Mouse (Mus musculus): ENCODE measurements around the gene Hck. TPM values are rescaled to one million over a fixed set of nuclear protein-coding genes. Genes with fewer than 3 reads are reported as not detected.

Hck gene
- polyA plus RNA-seq, 1 experiment = 31.9 TPM

GRCm38 (mm10) chr2:153161684-153162080, 53.4 kb downstream of the Hck start:
- H3K4me3 ChIP-seq (ENCODE audit: low read depth, low read length) = peak overlapping the region; percentile 82
- peak overlapping the region; percentile 93 for H3K27ac ChIP-seq (ENCODE audit: insufficient read depth, low read depth, low read length)
- WGBS = 0% methylated on average over 16 of the region's 16 CpGs
- H3K36me3 ChIP-seq (ENCODE audit: control insufficient read depth, insufficient read depth, low read length) = no peaks in the 10 kb centered on the region; the same call in 1 of the 2 replicates
- peaks cover 3% of the 10 kb centered on the region; the same call in 1 of the 2 replicates for H3K4me1 ChIP-seq (ENCODE audit: control insufficient read depth, insufficient read depth, insufficient read length, low read length)
- no peaks in the 10 kb centered on the region for H3K27me3 ChIP-seq (ENCODE audit: control insufficient read depth, insufficient read depth, low read length)
- TF ChIP-seq CTCF (IDR thresholded peaks at IDR 0.05; ENCODE audit: extremely low read depth, insufficient read length, insufficient replicate concordance, low read depth, low read length) = no peak
- TF ChIP-seq POLR2A (IDR thresholded peaks at IDR 0.05; ENCODE audit: low read depth, low read length) = no peak

DNA sequence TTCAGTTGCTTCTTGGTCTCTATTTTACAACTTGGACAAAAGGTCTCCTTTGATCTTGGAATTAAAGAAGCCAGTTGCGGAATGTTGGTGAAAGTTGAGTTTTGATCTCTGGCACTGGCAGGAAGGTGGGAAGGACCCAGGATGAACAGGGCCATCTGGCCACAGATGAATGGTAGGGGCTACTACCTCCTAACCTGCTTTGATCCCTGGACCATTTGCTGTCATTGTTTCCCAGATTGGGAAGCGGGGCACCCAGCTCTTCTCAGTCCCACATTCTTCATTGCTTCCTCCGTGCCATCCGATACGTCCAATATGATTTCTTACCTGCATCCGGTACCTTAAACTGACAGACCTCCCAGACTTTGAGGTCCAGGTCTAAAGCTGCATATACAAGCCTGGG, 58.9 kb downstream of the Hck start:
- TF ChIP-seq POLR2A (IDR thresholded peaks at IDR 0.05; ENCODE audit: low read depth, low read length) (no peak), CTCF (IDR thresholded peaks at IDR 0.05; ENCODE audit: extremely low read depth, insufficient read length, insufficient replicate concordance, low read depth, low read length) (no peak)
- peaks cover 7% of the 10 kb centered on the region; the same call in 1 of the 2 replicates for H3K4me1 ChIP-seq (ENCODE audit: control insufficient read depth, insufficient read depth, insufficient read length, low read length)
- no peaks in the 10 kb centered on the region for H3K27me3 ChIP-seq (ENCODE audit: control insufficient read depth, insufficient read depth, low read length)
- no peak overlapping the region for H3K4me3 ChIP-seq (ENCODE audit: low read depth, low read length)
- H3K36me3 ChIP-seq (ENCODE audit: control insufficient read depth, insufficient read depth, low read length) = peaks cover 4% of the 10 kb centered on the region; the same call in 1 of the 2 replicates
- no peak overlapping the region for H3K27ac ChIP-seq (ENCODE audit: insufficient read depth, low read depth, low read length)
- WGBS = 93% methylated on average over 6 of the region's 6 CpGs

GRCm38 (mm10) chr2:153168134-153168820, 60.0 kb downstream of the Hck start:
- Histone ChIP-seq H3K36me3 (ENCODE audit: control insufficient read depth, insufficient read depth, low read length) (peaks cover 4% of the 10 kb centered on the region; the same call in 1 of the 2 replicates), H3K4me3 (ENCODE audit: low read depth, low read length) (no peak overlapping the region), H3K4me1 (ENCODE audit: control insufficient read depth, insufficient read depth, insufficient read length, low read length) (peaks cover 6% of the 10 kb centered on the region; the same call in 1 of the 2 replicates), H3K27ac (ENCODE audit: insufficient read depth, low read depth, low read length) (no peak overlapping the region), H3K27me3 (ENCODE audit: control insufficient read depth, insufficient read depth, low read length) (no peaks in the 10 kb centered on the region)
- WGBS = 22% methylated on average over 2 of the region's 2 CpGs
- no peak for TF ChIP-seq CTCF (IDR thresholded peaks at IDR 0.05; ENCODE audit: extremely low read depth, insufficient read length, insufficient replicate concordance, low read depth, low read length)
- TF ChIP-seq POLR2A (IDR thresholded peaks at IDR 0.05; ENCODE audit: low read depth, low read length) = no peak

DNA sequence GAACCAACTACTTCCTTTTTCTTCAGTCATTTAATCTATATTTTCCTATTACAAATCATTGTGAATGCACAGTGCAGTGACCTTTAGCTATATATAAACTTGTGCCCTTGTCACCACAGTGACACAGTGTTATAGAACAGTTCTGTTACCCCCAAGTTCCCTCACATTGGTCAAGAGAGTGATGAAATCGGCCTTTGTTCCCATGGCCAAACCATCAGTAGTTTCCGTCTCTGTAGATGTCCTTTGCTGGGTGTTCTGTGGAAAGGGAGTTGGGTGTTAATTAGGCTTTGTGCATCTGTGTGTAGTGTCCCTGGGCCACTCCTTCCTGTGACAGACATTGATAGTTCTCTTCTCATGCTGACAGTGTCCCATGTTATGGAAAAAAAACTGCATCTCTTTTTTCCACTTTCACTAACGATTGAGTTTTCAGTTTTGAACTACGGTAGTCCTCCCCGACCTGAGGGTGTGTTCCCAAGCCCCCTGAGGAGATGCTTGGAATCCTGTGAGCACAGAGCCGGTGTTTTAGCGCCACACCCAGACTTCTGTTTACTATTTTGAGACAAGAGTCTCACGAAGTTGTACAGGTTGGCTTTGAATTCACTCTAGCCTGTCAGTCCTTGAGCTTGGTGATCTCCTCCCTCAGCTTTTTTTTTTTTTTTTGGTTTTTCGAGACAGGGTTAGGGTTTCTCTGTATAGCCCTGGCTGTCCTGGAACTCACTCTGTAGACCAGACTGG, 62.4 kb downstream of the Hck start:
- 80% methylated on average over 9 of the region's 9 CpGs for WGBS
- Histone ChIP-seq H3K4me1 (ENCODE audit: control insufficient read depth, insufficient read depth, insufficient read length, low read length) (peaks cover 6% of the 10 kb centered on the region; the same call in 1 of the 2 replicates), H3K27ac (ENCODE audit: insufficient read depth, low read depth, low read length) (no peak overlapping the region), H3K36me3 (ENCODE audit: control insufficient read depth, insufficient read depth, low read length) (0 out of 2 replicates have a peak, but pooled peaks cover 4% of the 10 kb centered on the region), H3K4me3 (ENCODE audit: low read depth, low read length) (no peak overlapping the region), H3K27me3 (ENCODE audit: control insufficient read depth, insufficient read depth, low read length) (no peaks in the 10 kb centered on the region)
- TF ChIP-seq POLR2A (IDR thresholded peaks at IDR 0.05; ENCODE audit: low read depth, low read length) (no peak), CTCF (IDR thresholded peaks at IDR 0.05; ENCODE audit: extremely low read depth, insufficient read length, insufficient replicate concordance, low read depth, low read length) (no peak)

- Histone ChIP-seq H3K4me1 (ENCODE audit: control insufficient read depth, insufficient read depth, insufficient read length, low read length) (peaks cover 9% of the 10 kb centered on the region; the same call in 1 of the 2 replicates), H3K27me3 (ENCODE audit: control insufficient read depth, insufficient read depth, low read length) (no peaks in the 10 kb centered on the region), H3K36me3 (ENCODE audit: control insufficient read depth, insufficient read depth, low read length) (0 out of 2 replicates have a peak, but pooled peaks cover 4% of the 10 kb centered on the region), H3K4me3 (ENCODE audit: low read depth, low read length) (no peak overlapping the region), H3K27ac (ENCODE audit: insufficient read depth, low read depth, low read length) (peak overlapping the region; percentile 74)
- WGBS = 31% methylated on average over 5 of the region's 5 CpGs
- TF ChIP-seq POLR2A (IDR thresholded peaks at IDR 0.05; ENCODE audit: low read depth, low read length) (no peak), CTCF (IDR thresholded peaks at IDR 0.05; ENCODE audit: extremely low read depth, insufficient read length, insufficient replicate concordance, low read depth, low read length) (no peak)
Observed at GRCm38 (mm10) chr2:153171966-153172365, 63.7 kb downstream of the Hck start.

GRCm38 (mm10) chr2:153175995-153176570, 67.8 kb downstream of the Hck start:
- Histone ChIP-seq H3K4me1 (ENCODE audit: control insufficient read depth, insufficient read depth, insufficient read length, low read length) (peaks cover 9% of the 10 kb centered on the region; the same call in 1 of the 2 replicates), H3K4me3 (ENCODE audit: low read depth, low read length) (no peak overlapping the region), H3K27ac (ENCODE audit: insufficient read depth, low read depth, low read length) (no peak overlapping the region), H3K36me3 (ENCODE audit: control insufficient read depth, insufficient read depth, low read length) (peaks cover 9% of the 10 kb centered on the region), H3K27me3 (ENCODE audit: control insufficient read depth, insufficient read depth, low read length) (no peaks in the 10 kb centered on the region)
- 27% methylated on average over 8 of the region's 8 CpGs for WGBS
- no peak for TF ChIP-seq POLR2A (IDR thresholded peaks at IDR 0.05; ENCODE audit: low read depth, low read length)
- TF ChIP-seq CTCF (IDR thresholded peaks at IDR 0.05; ENCODE audit: extremely low read depth, insufficient read length, insufficient replicate concordance, low read depth, low read length) = no peak

Measured in small intestine, adult 2 months (tissue).